Mouse (Mus musculus) liver, embryonic 14.5 days (tissue): Measurements from ENCODE around the gene Xntrpc. TPM values are rescaled to one million over a fixed set of nuclear protein-coding genes. Genes with fewer than 3 reads are reported as not detected.

Experiments
- ATAC-seq: fragments of 200-750 bp; cut with Nextera tagmentation; 2 replicates; pipeline ENCODE4 v1.8.0; 2017; ENCODE audit warnings: moderate number of reproducible peaks, mild to moderate bottlenecking, moderate library complexity; ENCODE audit not compliant: insufficient read depth
- DNase-seq, 3 experiments: peaks; one replicate each; pipeline ENCODE4 v3.0.0-alpha.2; 2012 to 2013; ENCODE audit warnings: low read depth in 3 of 3, low spot score in 3 of 3
- H3K27ac ChIP-seq: fragments of 300-500 bp; sonication (generic); 2 replicates; pipeline ENCODE4 v1.5.1; 2014; ENCODE audit warnings: moderate library complexity, mild to moderate bottlenecking, control low read depth, inconsistent platforms
- H3K27me3 ChIP-seq: fragments of 300-500 bp; sonication (generic); 2 replicates; pipeline ENCODE4 v1.6.1; 2014; ENCODE audit warnings: mild to moderate bottlenecking, low read length, moderate library complexity; ENCODE audit not compliant: control insufficient read depth, insufficient read depth
- H3K36me3 ChIP-seq: fragments of 300-500 bp; sonication (generic); replicated peaks from 2 replicates; pipeline ENCODE4 v1.6.1; 2014; ENCODE audit warnings: low read depth; ENCODE audit not compliant: control insufficient read depth, insufficient read depth
- H3K4me1 ChIP-seq, 2 experiments: fragments of 200-500 bp in 1 of 2; fragments of 300-500 bp in 1 of 2; sonication (generic) in 1 of 2; replicated peaks; 2 replicates each; pipeline ENCODE4 v1.6.1; 2012 to 2014; ENCODE audit warnings: antibody characterized with exemption in 1 of 2, inconsistent platforms in 1 of 2, low read length in 1 of 2; ENCODE audit not compliant: control insufficient read depth in 2 of 2, insufficient read depth in 2 of 2
- H3K4me2 ChIP-seq: fragments of 300-500 bp; sonication (generic); 2 replicates; pipeline ENCODE4 v1.6.1; 2014; ENCODE audit warnings: low read depth, mild to moderate bottlenecking, control low read depth, moderate library complexity
- H3K4me3 ChIP-seq, 2 experiments: fragments of 200-500 bp in 1 of 2; fragments of 300-500 bp in 1 of 2; sonication (generic) in 1 of 2; 2 replicates each; pipeline ENCODE4 v1.5.1; 2012 to 2014; ENCODE audit warnings: low read depth in 2 of 2, low read length in 2 of 2, mild to moderate bottlenecking in 2 of 2, control low read depth in 1 of 2, inconsistent platforms in 1 of 2, moderate library complexity in 1 of 2; ENCODE audit not compliant: insufficient read depth in 1 of 2
- H3K9ac ChIP-seq: fragments of 300-500 bp; sonication (generic); replicated peaks from 2 replicates; pipeline ENCODE4 v1.6.1; 2014; ENCODE audit warnings: mild to moderate bottlenecking, control low read depth, moderate library complexity
- H3K9me3 ChIP-seq: fragments of 300-500 bp; sonication (generic); 2 replicates; pipeline ENCODE4 v1.6.1; 2016; ENCODE audit warnings: low read length, mixed read lengths; ENCODE audit not compliant: control insufficient read depth
- CTCF ChIP-seq: IDR thresholded peaks from 2 replicates; pipeline ENCODE4 v1.5.1; 2016; ENCODE audit warnings: antibody characterized with exemption, low read depth, control low read depth
- EP300 ChIP-seq: IDR thresholded peaks from 2 replicates; pipeline ENCODE4 v1.6.1; 2016; ENCODE audit warnings: antibody characterized with exemption, low read depth
- WGBS: fragments of 180-500 bp; shearing (Covaris S2); extraction: QIAGEN DNeasy Blood & Tissue Kit; methylation state at CpG from one replicate; pipeline ENCODE4 v1.1.7; 2014; ENCODE audit not compliant: insufficient replicate concordance; 5-methylcytosine and 5-hydroxymethylcytosine counted together
- polyA plus RNA-seq, 2 experiments: library from polyadenylated mRNA; depleted of rRNA in 1 of 2; stranded (reverse) in 1 of 2; unstranded in 1 of 2; fragments of >200 nt; fragmentation: Nextera tagmentation in 1 of 2; extraction: Ambion mirVana in 1 of 2; gene quantifications; 2 replicates each; pipeline versions ENCODE4 v1.2.1 to v1.2.3; 2012 to 2014

Xntrpc gene
- polyA plus RNA-seq, 2 experiments = 0.36 to 1.1 TPM

DNA sequence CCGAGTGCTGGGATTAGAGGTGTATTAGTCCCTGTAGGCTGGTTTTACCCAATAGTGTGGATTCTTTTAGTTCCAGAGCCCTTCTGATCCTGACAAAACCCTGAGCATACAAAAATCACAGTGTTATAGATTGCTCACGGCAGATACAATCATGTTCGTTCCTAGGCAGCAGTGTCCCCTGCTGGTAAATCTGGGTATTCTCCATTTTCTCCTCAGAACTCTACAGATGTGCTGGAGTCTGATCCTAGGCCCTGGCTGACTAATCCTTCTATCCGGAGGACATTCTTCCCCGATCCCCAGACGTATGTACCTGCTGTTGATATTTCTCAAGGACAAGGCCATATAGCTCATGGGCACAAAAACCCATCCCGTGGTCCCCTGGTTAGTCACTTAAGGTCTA, 13.0 kb downstream of the Xntrpc start:
- Histone ChIP-seq H3K36me3 (peaks cover 52% of the 10 kb centered on the region), H3K9me3 (no peaks in the 10 kb centered on the region), H3K4me3 (no peak overlapping the region), H3K27ac (no peak overlapping the region), H3K4me1 (no peaks in the 10 kb centered on the region), H3K27me3 (no peaks in the 10 kb centered on the region), H3K4me2 (no peak overlapping the region), H3K9ac (no peak overlapping the region)
- 70% methylated on average over 7 of the region's 7 CpGs for WGBS
- DNase-seq (peak in 1 of 3 experiments; percentile 29), ATAC-seq (no peak)
- TF ChIP-seq CTCF (peak; percentile 71), EP300 (no peak)

- TF ChIP-seq EP300 = no peak
- TF ChIP-seq CTCF = no peak
- ATAC-seq = no peak
- Histone ChIP-seq H3K27ac (no peak overlapping the region), H3K9ac (no peak overlapping the region), H3K9me3 (no peaks in the 10 kb centered on the region), H3K4me1 (no peaks in the 10 kb centered on the region), H3K36me3 (peaks cover 46% of the 10 kb centered on the region), H3K27me3 (no peaks in the 10 kb centered on the region), H3K4me2 (no peak overlapping the region), H3K4me3 (no peak overlapping the region)
- WGBS = 77% methylated on average over 8 of the region's 8 CpGs
- no peak for DNase-seq
Measured at GRCm38 (mm10) chr7:102080311-102080710, 14.8 kb downstream of the Xntrpc start.

- Histone ChIP-seq H3K27me3 (no peaks in the 10 kb centered on the region), H3K9me3 (no peaks in the 10 kb centered on the region), H3K9ac (no peak overlapping the region), H3K4me3 (no peak overlapping the region), H3K36me3 (peaks cover 41% of the 10 kb centered on the region), H3K27ac (no peak overlapping the region), H3K4me1 (no peaks in the 10 kb centered on the region), H3K4me2 (no peak overlapping the region)
- no peak for TF ChIP-seq CTCF
- no peak for TF ChIP-seq EP300
- DNase-seq (no peak), ATAC-seq (no peak)
- WGBS = 83% methylated on average over 5 of the region's 5 CpGs
Measured at GRCm38 (mm10) chr7:102081784-102082183, 16.3 kb downstream of the Xntrpc start.

- H3K4me3 ChIP-seq = no peak within 1 kb of the TSS
- H3K36me3 ChIP-seq = peaks cover 31% of the 10 kb centered on the region
- WGBS = 73% methylated on average over 5 of the region's 5 CpGs
- no peak within 1 kb of the TSS for H3K4me2 ChIP-seq
- DNase-seq (no peak), ATAC-seq (no peak)
- no peaks in the 10 kb centered on the region for H3K27me3 ChIP-seq
- no peak within 1 kb of the TSS for H3K27ac ChIP-seq
- H3K4me1 ChIP-seq = no peaks in the 10 kb centered on the region
- no peak for TF ChIP-seq EP300
- no peak for TF ChIP-seq CTCF
- no peak within 1 kb of the TSS for H3K9ac ChIP-seq
- H3K9me3 ChIP-seq = no peaks in the 10 kb centered on the region
Measured at GRCm38 (mm10) chr7:102082816-102083215, 17.3 kb downstream of the Xntrpc start, which contains the start of gene Trpc2. Gene Trpc2, plus strand, starts transcription at chr7:102083116.

GRCm38 (mm10) chr7:102084041-102084696, 18.7 kb downstream of the Xntrpc start:
- H3K27me3 ChIP-seq = no peaks in the 10 kb centered on the region

More at GRCm38 (mm10) chr7:102084041-102084696, 18.7 kb downstream of the Xntrpc start:
- H3K36me3 ChIP-seq = peaks cover 22% of the 10 kb centered on the region
- no peak for DNase-seq
- no peaks in the 10 kb centered on the region for H3K4me1 ChIP-seq
- 83% methylated on average over 26 of the region's 26 CpGs for WGBS
- ATAC-seq = no peak
- H3K27ac ChIP-seq = no peak overlapping the region
- H3K4me2 ChIP-seq = no peak overlapping the region
- H3K9me3 ChIP-seq = no peaks in the 10 kb centered on the region
- H3K9ac ChIP-seq = no peak overlapping the region
- H3K4me3 ChIP-seq = no peak overlapping the region
- TF ChIP-seq CTCF = no peak
- TF ChIP-seq EP300 = no peak
